Mouse (Mus musculus): ENCODE data around the gene Tmem19. TPM values are rescaled to one million over a fixed set of nuclear protein-coding genes. Genes with fewer than 3 reads are reported as not detected.
A peak's percentile ranks its signal among the peaks of the same experiment; 100 is the strongest.
"Not testable (repeated sequence)": the region's sequence is repeated elsewhere in the genome, so short reads cannot be mapped to it uniquely, and the experiment has no call there.

Tmem19 gene
- polyA plus RNA-seq, 1 experiment from 2014 or later: 47.4 TPM

DNA sequence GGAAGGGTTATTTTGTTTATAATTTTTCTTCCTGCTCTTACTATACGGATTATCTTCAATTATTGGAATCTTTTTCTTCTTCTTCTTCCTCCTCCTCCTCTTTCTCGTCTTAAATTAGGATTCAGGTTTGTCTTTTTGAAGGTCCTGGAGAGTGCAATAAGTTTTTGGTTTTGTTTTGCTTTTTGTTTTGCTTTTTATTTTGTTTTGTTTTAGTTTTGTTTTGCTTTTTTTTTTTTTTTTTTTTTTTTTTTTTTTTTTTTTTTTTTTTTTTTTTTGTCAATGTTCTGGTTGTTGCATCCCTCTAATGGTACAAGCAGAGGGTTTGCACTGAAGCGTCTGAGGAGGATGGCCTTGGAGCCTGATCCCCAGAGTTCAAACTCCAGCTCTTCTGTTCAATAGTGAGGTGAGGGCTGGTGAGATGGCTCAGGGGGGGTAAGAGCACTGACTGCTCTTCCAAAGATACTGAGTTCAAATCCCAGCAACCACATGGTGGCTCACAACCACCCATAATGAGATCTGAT lies 33.2 kb downstream of the Tmem19 start:
- H3K9me3 ChIP-seq (ENCODE audit: control insufficient read depth): no peaks in the 10 kb centered on the region
- ATAC-seq: no peak
- no peaks in the 10 kb centered on the region for H3K4me1 ChIP-seq (replicated peaks; ENCODE audit: control insufficient read depth, insufficient read depth, low read length)
- TF ChIP-seq CTCF (IDR thresholded peaks at IDR 0.05; ENCODE audit: low read depth): no peak
- no peaks in the 10 kb centered on the region for H3K27me3 ChIP-seq (replicated peaks; ENCODE audit: control insufficient read depth, insufficient read depth, low read length)
- no peak overlapping the region for H3K4me2 ChIP-seq (replicated peaks; ENCODE audit: low read depth)
- H3K27ac ChIP-seq (ENCODE audit: low read depth, low read length): no peak overlapping the region
- 74% methylated on average over 3 of the region's 3 CpGs for WGBS
- no peak overlapping the region for H3K9ac ChIP-seq (ENCODE audit: low read depth, low read length)
- no peaks in the 10 kb centered on the region for H3K36me3 ChIP-seq (ENCODE audit: control insufficient read depth, insufficient read depth)
- H3K4me3 ChIP-seq (ENCODE audit: low read depth, low read length): no peak overlapping the region

DNA sequence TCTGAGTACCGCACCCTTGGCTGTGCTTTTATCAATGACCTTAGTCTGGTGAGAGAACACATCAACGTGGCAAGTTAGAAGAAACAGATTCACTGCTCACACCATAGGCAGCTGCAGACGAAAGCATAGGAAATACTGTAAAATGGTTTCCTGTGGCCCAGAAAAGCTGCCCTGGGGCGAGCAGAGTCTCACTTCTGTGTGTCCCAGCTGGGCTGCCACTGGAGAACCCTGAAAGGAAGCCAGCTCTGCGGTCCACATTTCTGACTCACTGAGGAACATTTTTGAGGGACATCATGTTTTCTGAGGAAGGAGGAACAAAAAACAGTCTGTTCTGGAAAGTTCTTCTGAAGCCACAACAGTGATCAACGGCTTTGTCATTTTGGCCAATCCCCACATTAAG lies 33.8 kb downstream of the Tmem19 start:
- no peaks in the 10 kb centered on the region for H3K4me1 ChIP-seq (replicated peaks; ENCODE audit: control insufficient read depth, insufficient read depth, low read length)
- no peaks in the 10 kb centered on the region for H3K9me3 ChIP-seq (ENCODE audit: control insufficient read depth)
- WGBS: 66% methylated on average over 6 of the region's 6 CpGs
- no peak for ATAC-seq
- no peaks in the 10 kb centered on the region for H3K27me3 ChIP-seq (replicated peaks; ENCODE audit: control insufficient read depth, insufficient read depth, low read length)
- H3K27ac ChIP-seq (ENCODE audit: low read depth, low read length): no peak overlapping the region
- no peak overlapping the region for H3K9ac ChIP-seq (ENCODE audit: low read depth, low read length)
- H3K36me3 ChIP-seq (ENCODE audit: control insufficient read depth, insufficient read depth): no peaks in the 10 kb centered on the region
- H3K4me3 ChIP-seq (ENCODE audit: low read depth, low read length): no peak overlapping the region
- no peak overlapping the region for H3K4me2 ChIP-seq (replicated peaks; ENCODE audit: low read depth)
- no peak for TF ChIP-seq CTCF (IDR thresholded peaks at IDR 0.05; ENCODE audit: low read depth)

DNA sequence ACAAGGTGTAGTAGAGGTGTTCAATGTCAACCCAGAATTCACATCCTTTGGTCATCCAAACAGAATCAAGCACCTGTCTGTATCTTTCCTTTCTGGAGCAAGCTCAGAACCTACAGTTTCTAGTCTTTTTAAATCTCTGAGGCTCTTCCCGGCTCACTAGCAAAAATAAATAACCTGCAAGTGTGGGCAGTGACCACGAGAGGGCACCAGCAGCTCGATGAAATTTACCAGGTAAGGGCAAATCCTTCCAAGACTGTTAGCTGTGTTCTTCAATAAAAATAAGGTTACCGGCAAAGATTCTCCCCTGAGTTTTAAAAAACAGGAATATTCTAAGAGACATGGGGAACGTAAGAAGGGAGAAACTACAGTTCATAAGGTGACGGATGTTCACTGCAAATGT lies 39.0 kb downstream of the Tmem19 start:
- Histone ChIP-seq H3K9me3 (ENCODE audit: control insufficient read depth) (no peaks in the 10 kb centered on the region), H3K36me3 (ENCODE audit: control insufficient read depth, insufficient read depth) (no peaks in the 10 kb centered on the region), H3K27ac (ENCODE audit: low read depth, low read length) (no peak overlapping the region), H3K4me2 (replicated peaks; ENCODE audit: low read depth) (no peak overlapping the region), H3K4me1 (replicated peaks; ENCODE audit: control insufficient read depth, insufficient read depth, low read length) (no peaks in the 10 kb centered on the region), H3K9ac (ENCODE audit: low read depth, low read length) (no peak overlapping the region), H3K27me3 (replicated peaks; ENCODE audit: control insufficient read depth, insufficient read depth, low read length) (no peaks in the 10 kb centered on the region), H3K4me3 (ENCODE audit: low read depth, low read length) (no peak overlapping the region)
- TF ChIP-seq CTCF (IDR thresholded peaks at IDR 0.05; ENCODE audit: low read depth): peak; percentile 85
- WGBS: 7% methylated on average over 6 of the region's 6 CpGs
- ATAC-seq: no peak

DNA sequence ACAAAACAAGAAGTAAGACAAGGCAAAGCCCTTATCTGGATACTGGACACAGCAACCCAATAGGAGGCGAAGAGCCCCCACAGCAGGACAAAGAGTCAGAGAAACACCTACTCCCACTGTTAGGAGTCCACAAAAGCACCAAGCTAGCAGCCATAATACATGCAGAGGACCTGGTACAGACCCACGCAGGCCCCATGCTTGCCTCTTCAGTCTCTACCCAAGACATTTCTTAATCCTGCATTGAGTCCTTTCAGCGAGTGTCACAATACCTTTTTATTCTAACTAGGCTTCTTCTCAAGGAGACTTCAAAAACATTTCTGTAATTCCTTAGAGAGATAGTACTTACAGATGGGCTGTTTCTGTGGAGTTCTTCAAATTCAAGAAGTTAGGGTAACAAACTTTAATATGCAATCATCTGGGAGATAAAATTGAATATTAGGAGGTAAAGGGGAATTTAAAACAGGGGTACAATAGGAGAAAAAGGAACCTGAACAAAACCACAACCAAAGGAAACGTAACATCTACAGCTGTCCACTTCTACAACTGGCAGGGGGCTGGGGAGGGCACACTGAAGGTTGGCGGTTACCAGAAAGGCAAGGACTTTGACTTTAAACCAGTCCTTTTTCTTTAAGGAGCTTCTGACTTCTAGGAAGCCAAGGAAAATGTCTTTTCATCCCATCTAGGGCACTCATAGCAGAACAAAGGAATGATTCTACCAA lies 40.8 kb downstream of the Tmem19 start:
- H3K36me3 ChIP-seq (ENCODE audit: control insufficient read depth, insufficient read depth): no peaks in the 10 kb centered on the region
- 87% methylated on average over 5 of the region's 5 CpGs for WGBS
- no peaks in the 10 kb centered on the region for H3K9me3 ChIP-seq (ENCODE audit: control insufficient read depth)
- no peaks in the 10 kb centered on the region for H3K27me3 ChIP-seq (replicated peaks; ENCODE audit: control insufficient read depth, insufficient read depth, low read length)
- no peak for ATAC-seq
- no peak overlapping the region for H3K27ac ChIP-seq (ENCODE audit: low read depth, low read length)
- no peak overlapping the region for H3K4me2 ChIP-seq (replicated peaks; ENCODE audit: low read depth)
- TF ChIP-seq CTCF (IDR thresholded peaks at IDR 0.05; ENCODE audit: low read depth): no peak
- no peaks in the 10 kb centered on the region for H3K4me1 ChIP-seq (replicated peaks; ENCODE audit: control insufficient read depth, insufficient read depth, low read length)
- H3K9ac ChIP-seq (ENCODE audit: low read depth, low read length): no peak overlapping the region
- no peak overlapping the region for H3K4me3 ChIP-seq (ENCODE audit: low read depth, low read length)

DNA sequence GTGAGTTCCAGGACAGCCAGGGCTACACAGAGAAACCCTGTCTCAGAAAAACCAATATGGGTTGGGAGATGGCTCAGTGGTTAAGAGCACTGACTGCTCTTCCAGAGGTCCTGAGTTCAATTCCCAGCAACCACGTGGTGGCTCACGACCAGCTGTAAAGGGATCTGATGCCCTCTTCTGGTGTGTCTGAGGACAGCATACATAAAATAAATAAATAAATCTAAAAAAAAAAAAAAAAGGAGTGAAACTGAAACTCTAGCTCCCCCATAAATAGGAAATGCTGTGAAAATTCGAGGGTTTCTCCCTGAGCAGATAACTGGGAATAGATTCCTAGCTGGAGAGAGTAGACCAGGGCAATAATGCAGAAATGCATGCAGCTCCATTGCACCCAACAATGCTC lies 43.9 kb downstream of the Tmem19 start:
- not testable (repeated sequence) for H3K36me3 ChIP-seq (ENCODE audit: control insufficient read depth, insufficient read depth); H3K27me3 ChIP-seq (replicated peaks; ENCODE audit: control insufficient read depth, insufficient read depth, low read length); H3K4me1 ChIP-seq (replicated peaks; ENCODE audit: control insufficient read depth, insufficient read depth, low read length); ATAC-seq; H3K9me3 ChIP-seq (ENCODE audit: control insufficient read depth); H3K4me3 ChIP-seq (ENCODE audit: low read depth, low read length); H3K9ac ChIP-seq (ENCODE audit: low read depth, low read length); H3K27ac ChIP-seq (ENCODE audit: low read depth, low read length); H3K4me2 ChIP-seq (replicated peaks; ENCODE audit: low read depth)
- TF ChIP-seq CTCF (IDR thresholded peaks at IDR 0.05; ENCODE audit: low read depth): 0 out of 2 replicates have a peak, but pooled peaks have one; percentile 9
- 63% methylated on average over 3 of the region's 3 CpGs for WGBS

DNA sequence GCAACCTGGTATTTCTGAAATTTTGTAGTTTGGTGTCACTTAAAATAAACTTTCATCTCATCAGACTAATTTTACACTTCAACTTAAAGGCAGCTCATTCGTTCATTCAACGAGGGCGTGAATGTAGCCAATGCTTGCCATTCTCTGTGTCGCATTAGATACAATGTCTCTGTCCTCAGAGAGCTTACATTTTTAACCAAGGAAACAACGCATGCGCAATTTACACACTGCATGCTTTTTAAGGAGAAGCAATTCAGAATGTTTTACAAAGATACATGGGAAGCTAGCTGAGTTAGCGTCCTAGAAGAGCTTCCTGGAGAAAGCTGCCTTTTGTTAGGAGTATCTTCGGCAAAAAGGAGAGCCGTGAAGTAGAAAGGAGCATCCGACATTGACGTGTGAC lies 46.0 kb downstream of the Tmem19 start:
- Histone ChIP-seq H3K9ac (ENCODE audit: low read depth, low read length) (peak overlapping the region; percentile 97; the same call in 1 of the 2 replicates), H3K9me3 (ENCODE audit: control insufficient read depth) (no peaks in the 10 kb centered on the region), H3K36me3 (ENCODE audit: control insufficient read depth, insufficient read depth) (no peaks in the 10 kb centered on the region), H3K4me2 (replicated peaks; ENCODE audit: low read depth) (peak overlapping the region; percentile 85), H3K4me1 (replicated peaks; ENCODE audit: control insufficient read depth, insufficient read depth, low read length) (0 out of 2 replicates have a peak, but pooled peaks cover 9% of the 10 kb centered on the region), H3K27me3 (replicated peaks; ENCODE audit: control insufficient read depth, insufficient read depth, low read length) (no peaks in the 10 kb centered on the region), H3K4me3 (ENCODE audit: low read depth, low read length) (peak overlapping the region; percentile 98; the same call in 1 of the 2 replicates), H3K27ac (ENCODE audit: low read depth, low read length) (peak overlapping the region; percentile 95)
- TF ChIP-seq CTCF (IDR thresholded peaks at IDR 0.05; ENCODE audit: low read depth): no peak
- ATAC-seq: no peak
- WGBS: 65% methylated on average over 11 of the region's 11 CpGs

All from intestine, postnatal 0 days (tissue).